Mouse (Mus musculus) urinary bladder, postnatal 0 days (tissue): ENCODE results near the gene Pld2. TPM values are rescaled to one million over a fixed set of nuclear protein-coding genes. Genes with fewer than 3 reads are reported as not detected.

Experiments
- polyA plus RNA-seq: library from polyadenylated mRNA; unstranded; fragments of >200 nt; fragmentation: Nextera tagmentation; extraction: Ambion mirVana; gene quantifications from 2 replicates; pipeline ENCODE4 v1.2.1, GENCODE M21; 2015

Gene Pld2
- polyA plus RNA-seq, result 11.7 and 12.5 TPM in 2 replicates

DNA sequence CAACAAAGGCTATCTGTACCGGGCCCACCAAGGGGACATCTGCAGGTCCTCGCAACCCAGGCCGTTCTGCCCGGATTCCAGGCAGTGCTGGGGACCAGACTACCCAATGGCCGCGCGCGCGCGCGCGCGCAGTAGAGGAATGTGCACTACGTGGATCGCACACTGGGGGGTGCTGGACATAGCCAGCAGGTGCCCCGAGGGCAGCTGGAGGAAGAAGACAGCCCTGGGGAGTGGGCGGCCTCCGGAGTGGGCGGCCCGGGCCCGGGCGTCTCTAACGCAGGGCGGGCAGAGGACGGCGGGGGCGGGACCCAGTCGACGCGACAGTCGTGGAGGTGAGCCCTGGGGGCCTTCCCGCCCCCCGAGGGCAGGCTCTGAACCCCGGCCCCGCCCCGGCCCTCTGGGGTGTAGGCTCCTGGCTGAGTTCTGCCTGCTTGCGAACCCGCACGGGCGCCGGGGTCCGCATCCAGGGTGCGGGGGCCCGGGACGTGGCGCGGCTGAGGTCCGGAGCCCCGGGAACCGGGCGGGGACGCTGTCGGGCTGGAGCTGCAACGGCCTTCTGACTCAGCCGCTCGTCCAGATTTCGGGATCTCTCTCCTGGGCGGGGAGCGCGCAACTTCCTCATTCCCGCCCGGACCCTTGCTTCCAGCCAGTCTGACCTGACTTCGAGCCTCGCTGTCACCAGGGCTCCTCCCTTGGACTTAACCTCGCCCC lies at the start of gene Pld2:
TSS of gene Pld2 (plus strand) at position 188 of the 711 bp plus-strand sequence.

GRCm38 (mm10) chr11:70504970-70505369 lies 34.9 kb upstream of the Pld2 start, which contains the start of gene Tm4sf5:
Gene Tm4sf5, plus strand, starts transcription at chr11:70505244.

DNA sequence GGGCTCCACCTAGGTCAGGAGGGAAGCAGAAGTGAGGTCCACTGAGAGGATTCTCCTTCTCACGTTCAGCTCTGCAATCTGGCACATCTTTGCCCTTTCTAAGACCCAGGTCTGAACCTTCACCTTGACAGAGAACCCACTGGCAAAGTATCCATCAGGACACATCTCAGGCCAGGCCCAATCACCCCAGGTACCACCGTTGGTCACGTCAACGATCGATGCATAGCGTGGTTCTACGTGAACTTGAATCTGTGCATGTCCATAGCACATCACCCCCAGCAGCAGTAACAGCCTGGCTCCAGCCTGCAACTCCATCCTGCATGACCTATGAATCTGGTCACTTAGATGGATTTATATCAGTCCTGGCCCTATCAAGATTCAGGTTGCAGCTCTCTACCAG lies 25.6 kb upstream of the Pld2 start, which contains the start of gene Vmo1:
TSS of gene Vmo1 (minus strand) at position 329 of the 400 bp plus-strand sequence.

GRCm38 (mm10) chr11:70518923-70519322 lies 20.9 kb upstream of the Pld2 start, which contains the start of gene Gltpd2:
Gene Gltpd2, plus strand, starts transcription at chr11:70519196.

DNA sequence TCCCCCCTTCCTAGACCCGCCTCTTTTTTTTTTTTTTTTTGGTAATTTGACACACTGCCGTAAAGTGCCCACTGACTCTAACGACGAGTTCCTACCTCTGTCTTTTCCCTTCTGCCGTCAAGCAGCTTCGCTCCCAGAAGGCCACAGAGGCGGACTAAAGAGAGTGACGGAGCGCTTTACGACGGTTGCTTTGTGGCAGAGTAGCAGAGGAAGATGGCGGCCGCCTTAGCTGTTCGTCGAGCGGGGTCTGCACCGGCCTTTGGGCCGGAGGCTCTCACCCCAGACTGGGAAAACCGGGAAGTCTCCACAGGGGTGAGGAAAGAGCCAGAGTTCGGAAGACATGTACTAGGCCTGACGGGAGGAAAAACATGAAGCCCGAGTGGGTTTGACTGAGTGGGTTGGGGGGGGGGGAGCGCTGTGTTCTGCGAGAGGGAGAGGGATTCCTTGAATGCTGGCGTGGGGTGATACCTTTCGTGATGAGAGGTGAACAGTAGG lies 14.6 kb upstream of the Pld2 start, which contains the start of gene Psmb6:
TSS of gene Psmb6 (plus strand) at position 184 of the 495 bp plus-strand sequence.

GRCm38 (mm10) chr11:70532839-70533238 lies 7.0 kb upstream of the Pld2 start, which contains the start of gene Gm40193:
Gene Gm40193, minus strand, starts transcription at chr11:70532939.

DNA sequence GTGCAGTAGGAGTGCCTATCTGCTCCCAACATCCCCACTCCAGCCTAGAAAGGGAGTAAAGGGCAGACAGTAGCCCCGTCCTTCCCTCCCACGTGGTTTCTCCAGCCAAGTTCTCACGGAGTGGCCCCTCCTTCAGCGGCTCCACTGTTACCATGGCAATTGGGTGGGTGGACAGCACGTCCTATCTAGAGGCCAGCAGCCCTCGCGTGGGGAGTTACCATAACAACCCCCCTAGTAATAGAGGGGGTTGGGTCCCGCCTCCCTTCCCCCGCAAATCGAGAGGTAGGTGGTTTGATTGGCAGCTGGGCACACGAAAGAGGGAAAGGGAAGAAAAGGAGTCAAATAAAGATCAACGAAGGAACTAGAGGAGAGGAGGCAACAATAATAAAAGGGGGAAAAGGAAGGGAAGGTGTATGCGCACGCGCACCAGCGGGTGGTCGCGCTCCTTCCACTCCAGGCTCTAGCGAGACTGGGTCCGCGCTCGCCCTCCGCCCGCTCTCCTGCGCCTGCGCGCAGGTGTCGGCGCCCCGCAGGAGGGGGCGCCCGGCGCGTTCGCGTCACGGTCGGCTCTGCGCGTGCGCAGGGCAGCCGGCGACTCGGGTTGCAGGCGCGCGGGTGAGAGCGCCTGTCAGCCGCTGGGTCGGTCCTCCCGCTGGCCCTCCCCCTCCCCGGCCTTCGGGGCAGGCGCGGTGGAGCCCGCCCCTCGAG lies 22.6 kb downstream of the Pld2 start, which contains the start of gene Mink1:
TSS of gene Mink1 (plus strand) at position 595 of the 708 bp plus-strand sequence.

Other genes with a start within 250 kb of the Pld2 start
- gene Alox12e, start 217.4 kb upstream of the Pld2 start, polyA plus RNA-seq, result 0.16 and 0.17 TPM in 2 replicates
- gene Alox15, start 188.0 kb upstream of the Pld2 start, polyA plus RNA-seq, result 0.71 and 1.2 TPM in 2 replicates
- 13.3 and 16.2 TPM in 2 replicates for gene Pelp1, start 130.0 kb upstream of the Pld2 start, polyA plus RNA-seq
- 8.3 and 12.3 TPM in 2 replicates for gene Arrb2, start 107.4 kb upstream of the Pld2 start, polyA plus RNA-seq
- 25.1 and 27.3 TPM in 2 replicates for gene Med11, start 88.1 kb upstream of the Pld2 start, polyA plus RNA-seq
- 0.55 and 0.74 TPM in 2 replicates for gene Zmynd15, start 80.6 kb upstream of the Pld2 start, polyA plus RNA-seq
- 11.8 and 17.9 TPM in 2 replicates for gene Cxcl16, start 80.1 kb upstream of the Pld2 start, polyA plus RNA-seq
- gene Tm4sf5, start 34.8 kb upstream of the Pld2 start, polyA plus RNA-seq, result 2.0 and 2.8 TPM in 2 replicates
- 0.58 and 0.60 TPM in 2 replicates for gene Vmo1, start 25.4 kb upstream of the Pld2 start, polyA plus RNA-seq
- 0.30 and 0.48 TPM in 2 replicates for gene Gltpd2, start 20.9 kb upstream of the Pld2 start, polyA plus RNA-seq
- gene Psmb6, start 14.7 kb upstream of the Pld2 start, polyA plus RNA-seq, result 523 and 588 TPM in 2 replicates
- not detected in 2 replicates for gene Gm40193, start 7.1 kb upstream of the Pld2 start, polyA plus RNA-seq
- gene Mink1, start 22.8 kb downstream of the Pld2 start, polyA plus RNA-seq, result 6.9 and 7.3 TPM in 2 replicates
- not detected in 2 replicates for gene 4930544D05Rik, start 75.8 kb downstream of the Pld2 start, polyA plus RNA-seq
- 0.57 and 0.93 TPM in 2 replicates for gene Chrne, start 79.2 kb downstream of the Pld2 start, polyA plus RNA-seq
- 0.14 and 0.31 TPM in 2 replicates for gene Gp1ba, start 99.1 kb downstream of the Pld2 start, polyA plus RNA-seq
- gene Rnf167, start 107.2 kb downstream of the Pld2 start, polyA plus RNA-seq, result 54.3 and 65.0 TPM in 2 replicates
- 107 and 111 TPM in 2 replicates for gene Slc25a11, start 107.4 kb downstream of the Pld2 start, polyA plus RNA-seq
- gene Pfn1, start 114.6 kb downstream of the Pld2 start, polyA plus RNA-seq, result 2,757 and 3,152 TPM in 2 replicates
- gene Eno3, start 117.1 kb downstream of the Pld2 start, polyA plus RNA-seq, result 94.5 and 97.9 TPM in 2 replicates
- 132 and 135 TPM in 2 replicates for gene Spag7, start 129.4 kb downstream of the Pld2 start, polyA plus RNA-seq
- 10.6 and 12.4 TPM in 2 replicates for gene Camta2, start 148.0 kb downstream of the Pld2 start, polyA plus RNA-seq
- 1.3 and 2.4 TPM in 2 replicates for gene Inca1, start 160.1 kb downstream of the Pld2 start, polyA plus RNA-seq
- 4.8 and 5.8 TPM in 2 replicates for gene Kif1c, start 160.5 kb downstream of the Pld2 start, polyA plus RNA-seq
- 3.5 and 3.6 TPM in 2 replicates for gene Zfp3, start 224.1 kb downstream of the Pld2 start, polyA plus RNA-seq